Mouse (Mus musculus): ENCODE measurements around the gene Mesd.
A peak's percentile ranks its signal among the peaks of the same experiment; 100 is the strongest.
"Not testable (repeated sequence)": the region's sequence is repeated elsewhere in the genome, so short reads cannot be mapped to it uniquely, and the experiment has no call there.

The Mesd gene

GRCm38 (mm10) chr7:83878676-83879448 is 5.4 kb upstream of the Mesd start:
- no peak for DNase-seq (ENCODE audit: low spot score)

DNA sequence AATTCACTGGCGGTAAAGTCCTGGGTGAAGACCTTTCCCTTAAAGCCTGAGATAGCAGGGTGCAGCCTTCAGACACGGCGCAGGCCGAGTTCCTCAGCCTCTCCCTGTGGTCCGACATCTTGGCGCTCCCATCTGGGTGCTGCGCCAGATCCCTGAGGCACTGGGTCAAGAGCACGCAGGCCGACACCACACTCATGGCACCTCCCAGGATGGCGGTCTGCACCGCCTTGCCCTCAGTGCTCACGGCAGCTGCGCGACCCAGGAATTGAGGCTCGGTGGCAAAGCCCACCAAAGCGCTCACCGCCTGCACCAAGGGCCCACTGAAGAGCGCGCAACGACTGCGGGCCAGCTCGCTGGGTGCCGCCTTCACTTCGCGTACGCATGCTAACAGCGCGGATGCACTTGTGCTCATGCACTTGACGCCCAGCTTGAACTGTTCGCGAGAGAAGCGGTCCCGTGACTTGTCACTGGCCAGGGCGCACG is 2.1 kb upstream of the Mesd start:
- DNase-seq (ENCODE audit: low spot score) = no peak

GRCm38 (mm10) chr7:83882633-83883275 is 1.5 kb upstream of the Mesd start:
- peak; percentile 73 for DNase-seq (ENCODE audit: low spot score)

DNA sequence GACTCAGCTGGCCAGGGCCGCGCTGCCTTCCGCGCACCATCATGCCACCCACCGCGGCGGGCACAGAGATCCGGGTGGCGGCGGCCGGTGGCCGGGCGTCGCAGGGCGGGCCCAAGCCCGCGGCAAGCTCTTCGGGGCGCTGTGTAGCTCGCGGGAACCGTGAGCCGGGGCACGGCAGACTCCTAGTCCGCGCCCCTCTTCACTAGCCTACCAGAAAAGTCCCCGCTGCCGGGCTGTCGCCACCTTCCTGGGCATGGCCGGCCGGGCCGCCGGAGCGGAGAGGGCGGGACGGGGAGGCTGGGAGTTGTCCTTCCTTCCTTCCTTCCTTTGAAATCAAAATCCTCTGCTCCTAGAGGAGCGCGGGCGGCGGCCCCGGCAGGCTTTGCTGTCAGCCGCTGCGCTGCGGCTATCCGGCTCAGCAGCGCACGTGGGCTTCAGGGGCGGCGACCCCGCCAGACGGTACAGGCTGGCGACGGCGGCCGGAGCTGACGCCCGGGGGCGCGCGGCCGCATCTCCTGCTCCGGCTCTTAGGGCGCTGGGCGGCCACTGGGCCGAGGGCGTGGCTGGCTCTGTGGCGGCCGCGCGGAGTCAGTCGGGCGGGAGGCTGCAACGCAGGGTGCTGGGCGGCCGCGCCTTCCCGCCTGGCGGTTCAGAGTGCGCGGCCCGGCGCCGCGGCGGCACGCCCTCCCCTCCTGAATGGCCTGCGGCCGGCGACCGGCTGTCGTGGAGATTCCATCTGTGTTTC is 818 bp upstream of the Mesd start:
- peak; percentile 77 for DNase-seq (ENCODE audit: low spot score)

DNA sequence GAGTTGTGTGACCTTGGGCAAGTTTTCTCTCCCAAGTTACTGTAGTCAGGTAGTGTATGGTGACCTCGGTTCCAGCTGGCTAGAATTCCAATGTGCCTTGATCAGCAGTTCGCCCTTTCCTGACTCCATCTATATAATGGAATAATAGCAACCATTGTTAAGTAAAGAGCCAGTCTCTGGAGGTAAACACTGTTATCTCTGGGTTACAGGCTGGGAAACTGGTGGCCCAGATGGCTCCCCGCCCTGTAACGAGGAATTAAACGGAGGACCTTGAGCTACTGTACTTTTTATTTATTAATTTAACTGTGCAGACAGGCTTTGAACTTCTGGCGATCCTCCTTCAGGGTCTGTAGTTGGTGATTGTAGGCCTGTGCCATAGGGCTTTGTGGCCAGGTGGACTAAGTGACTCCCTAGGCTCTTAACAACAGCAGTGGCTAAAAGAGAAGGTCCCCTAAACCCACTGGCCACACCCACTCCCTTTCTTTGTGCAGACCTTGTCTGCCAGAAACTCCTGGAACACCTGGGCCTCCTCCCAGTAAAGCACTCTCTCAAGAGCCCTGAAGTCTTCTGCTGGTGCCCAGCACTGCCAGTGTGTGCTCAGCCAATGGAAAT is 761 bp downstream of the Mesd start:
- DNase-seq (ENCODE audit: low spot score) = peak; percentile 15

DNA sequence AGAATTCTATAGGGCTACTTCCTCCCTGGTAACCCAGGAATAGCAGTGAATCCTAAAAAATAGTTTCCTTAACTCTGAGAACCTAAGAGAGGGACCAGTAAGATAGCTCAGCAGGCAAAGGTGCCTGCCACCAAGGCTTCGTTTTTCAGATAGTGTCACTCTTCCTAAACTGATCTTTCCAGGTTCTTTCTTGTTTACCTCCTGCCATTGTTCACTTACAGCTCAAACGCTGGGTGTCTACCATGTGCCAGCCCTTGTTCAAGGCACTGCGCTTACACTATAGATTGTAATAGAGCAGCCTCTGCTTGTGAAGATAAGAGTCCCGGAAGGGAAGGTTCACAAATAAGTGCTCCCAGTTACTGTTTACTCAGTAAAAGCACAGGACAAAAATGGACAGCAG is 1.6 kb downstream of the Mesd start:
- DNase-seq (ENCODE audit: low spot score) = no peak

DNA sequence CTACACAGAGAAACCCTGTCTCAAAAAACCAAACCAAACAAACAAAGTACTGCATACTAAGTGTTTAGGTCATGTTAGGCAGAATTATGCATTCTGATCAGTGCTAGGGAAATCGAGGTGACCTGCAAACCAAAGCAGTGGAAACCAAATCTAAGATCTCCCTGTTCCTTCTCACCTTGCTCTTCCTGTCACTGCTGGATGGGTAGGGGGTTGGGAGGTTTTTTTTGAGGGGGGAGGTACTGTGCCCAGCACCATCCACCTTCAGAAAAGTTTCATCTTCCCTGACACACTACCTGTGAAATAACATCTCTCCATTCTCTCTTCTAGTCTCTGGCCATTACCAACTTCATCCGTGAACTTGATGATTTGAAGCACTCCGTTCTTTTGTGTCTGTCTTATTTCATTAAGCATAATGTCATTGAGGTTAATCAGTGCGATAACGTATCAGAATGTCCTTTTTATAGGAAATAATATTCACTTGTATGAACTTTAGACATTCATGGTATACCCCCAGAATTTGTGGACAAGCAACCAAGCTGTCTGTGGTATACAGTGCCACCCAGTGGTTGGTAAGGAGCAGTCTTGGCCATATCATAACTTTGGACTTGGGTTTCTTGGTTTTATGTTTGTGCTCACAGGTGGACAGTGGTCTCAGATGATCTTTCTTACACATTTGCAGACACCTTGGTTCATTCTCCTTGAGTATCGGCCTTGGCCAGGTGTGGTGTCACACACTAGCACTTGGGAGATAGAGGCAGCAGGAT is 2.3 kb downstream of the Mesd start:
- DNase-seq (ENCODE audit: low spot score) = no peak

DNA sequence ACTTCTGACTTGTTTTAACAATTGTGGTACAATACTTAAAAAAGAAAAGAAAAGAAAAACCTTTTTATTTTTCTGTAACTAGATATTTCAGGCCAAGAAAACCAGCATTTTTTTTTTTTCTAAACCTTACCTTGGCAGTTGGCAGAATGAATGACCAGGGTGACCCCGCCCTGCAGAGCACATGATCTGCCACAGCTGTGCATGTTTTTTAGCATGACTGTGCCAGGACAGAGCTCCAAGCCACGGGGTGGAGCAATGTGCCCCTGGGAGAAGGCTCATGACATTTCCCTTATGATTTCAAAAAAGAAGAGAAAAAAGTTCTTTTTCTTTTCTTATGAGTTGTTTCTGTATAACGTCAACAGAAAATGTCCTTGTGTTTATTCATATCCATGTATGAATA is 5.1 kb downstream of the Mesd start:
- no peak for DNase-seq (ENCODE audit: low spot score)

DNA sequence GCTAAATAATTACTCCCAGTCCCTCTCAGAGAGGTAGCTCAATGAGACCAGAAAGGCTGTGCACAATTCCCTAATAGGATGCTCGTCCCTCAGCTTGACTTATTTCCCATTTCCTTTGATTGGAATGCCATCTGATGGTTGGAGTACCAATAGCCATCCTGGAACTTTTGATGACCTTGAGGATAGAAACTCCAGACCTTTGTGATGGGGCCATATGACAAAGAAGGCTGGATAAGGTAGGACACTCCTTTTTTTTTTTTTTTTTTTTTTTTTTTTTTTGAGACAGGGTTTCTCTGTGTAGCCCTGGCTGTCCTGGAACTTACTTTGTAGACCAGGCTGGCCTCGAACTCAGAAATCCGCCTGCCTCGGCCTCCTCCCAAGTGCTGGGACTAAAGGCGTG is 5.7 kb downstream of the Mesd start:
- not testable (repeated sequence) for DNase-seq (ENCODE audit: low spot score)

- DNase-seq (ENCODE audit: low spot score) = peak; percentile 100
These were observed 7.4 kb downstream of the Mesd start for GRCm38 (mm10) chr7:83891433-83892332.

DNA sequence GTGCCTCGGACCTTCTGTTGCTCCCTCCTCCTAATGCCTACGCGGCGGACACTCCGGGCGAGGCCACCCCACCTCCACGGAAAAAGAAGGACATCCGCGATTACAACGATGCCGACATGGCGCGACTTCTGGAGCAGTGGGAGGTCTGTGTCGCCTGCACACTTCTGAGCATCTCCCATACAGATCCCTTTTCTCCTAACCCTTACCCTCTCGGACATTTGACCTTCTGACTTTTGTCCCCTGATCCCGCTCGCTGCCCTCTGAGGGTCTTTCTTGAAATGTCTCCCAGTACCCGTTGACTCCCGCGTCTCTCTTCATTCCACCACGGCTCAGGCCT is 8.0 kb downstream of the Mesd start:
- no peak for DNase-seq (ENCODE audit: low spot score)

DNA sequence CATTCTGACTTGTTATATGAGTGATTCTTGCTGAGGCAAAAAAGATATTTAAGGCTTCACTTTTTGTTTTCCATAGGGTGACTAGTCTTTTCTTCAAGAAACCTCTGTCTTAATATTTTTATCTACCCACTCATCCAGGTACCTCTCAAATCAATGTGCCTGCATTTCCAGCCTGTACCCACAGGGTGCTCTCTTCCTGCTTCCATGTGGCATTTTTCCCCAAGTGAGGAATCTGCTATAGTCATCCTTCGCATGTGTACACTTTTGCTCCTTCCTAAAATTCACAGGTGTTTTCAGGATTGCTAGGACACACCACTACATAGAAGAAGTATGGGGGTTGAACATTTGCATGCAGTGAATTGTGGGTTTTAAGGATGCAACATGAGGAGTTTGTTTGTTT is 10.1 kb downstream of the Mesd start:
- DNase-seq (ENCODE audit: low spot score) = no peak

GRCm38 (mm10) chr7:83896077-83896740 is 11.9 kb downstream of the Mesd start:
- DNase-seq (ENCODE audit: low spot score) = no peak

DNA sequence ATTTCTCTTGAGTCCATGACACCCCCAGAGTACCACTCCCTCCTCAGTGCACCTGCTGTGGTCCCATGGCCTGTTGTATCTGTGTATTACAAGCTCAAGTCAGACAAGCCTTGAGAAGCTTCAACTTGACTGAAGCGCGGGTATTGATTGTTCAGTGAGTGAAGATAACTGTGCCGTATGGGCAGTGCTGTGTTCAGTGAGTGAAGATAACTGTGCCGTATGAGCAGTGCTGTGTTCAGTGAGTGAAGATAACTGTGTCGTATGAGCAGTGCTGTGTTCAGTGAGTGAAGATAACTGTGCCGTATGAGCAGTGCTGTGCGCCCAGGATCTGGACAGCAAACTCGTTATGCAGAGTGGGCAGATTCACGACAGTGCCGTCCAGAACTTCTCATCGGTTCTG is 14.0 kb downstream of the Mesd start:
- no peak for DNase-seq (ENCODE audit: low spot score)

- no peak for DNase-seq (ENCODE audit: low spot score)
These were observed 16.3 kb downstream of the Mesd start for GRCm38 (mm10) chr7:83900519-83900918.

- DNase-seq (ENCODE audit: low spot score) = no peak
These were observed 17.2 kb downstream of the Mesd start for GRCm38 (mm10) chr7:83901425-83901824.

DNA sequence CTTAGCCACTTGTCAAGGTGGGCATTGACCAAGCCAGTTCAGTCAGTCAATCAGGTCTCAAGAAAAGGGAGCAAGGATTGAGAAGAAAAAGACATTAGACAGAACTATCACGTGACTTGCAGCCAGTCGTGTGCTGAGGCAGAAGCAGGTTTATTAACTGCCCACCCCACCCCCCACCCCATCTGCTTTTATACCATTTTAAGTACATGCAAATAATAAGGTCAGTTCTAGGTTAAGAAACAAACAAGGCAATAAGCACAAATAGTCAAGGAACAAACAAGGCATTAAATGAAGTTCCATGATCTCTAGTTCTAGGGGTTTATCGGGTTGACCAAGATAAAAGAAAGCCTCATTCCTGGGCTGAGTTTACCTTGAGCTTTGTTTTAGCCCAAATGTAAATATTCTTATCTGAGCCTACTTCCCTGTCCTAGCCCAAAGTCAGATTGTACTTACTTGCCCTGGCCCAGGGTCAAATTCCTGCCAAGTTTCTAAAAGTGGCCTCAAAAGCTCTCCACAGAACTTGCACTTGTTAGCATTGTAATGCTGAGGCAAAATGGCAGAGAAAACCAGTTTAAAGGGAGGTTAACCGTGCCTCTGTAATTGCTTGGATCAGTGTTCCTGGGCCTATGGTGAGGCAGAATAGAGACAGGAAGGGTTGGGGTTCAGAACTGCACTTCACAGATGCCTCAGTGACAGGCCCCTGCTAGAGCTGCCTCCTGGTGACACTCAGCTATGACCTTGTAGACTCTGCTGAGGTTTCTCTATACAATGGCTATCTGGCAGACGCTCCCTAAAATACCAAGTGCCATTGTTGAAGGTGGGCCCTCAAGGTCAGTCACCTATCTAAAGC is 18.3 kb downstream of the Mesd start:
- DNase-seq (ENCODE audit: low spot score) = no peak

- no peak for DNase-seq (ENCODE audit: low spot score)
These were observed 20.6 kb downstream of the Mesd start for GRCm38 (mm10) chr7:83904831-83905230.

DNA sequence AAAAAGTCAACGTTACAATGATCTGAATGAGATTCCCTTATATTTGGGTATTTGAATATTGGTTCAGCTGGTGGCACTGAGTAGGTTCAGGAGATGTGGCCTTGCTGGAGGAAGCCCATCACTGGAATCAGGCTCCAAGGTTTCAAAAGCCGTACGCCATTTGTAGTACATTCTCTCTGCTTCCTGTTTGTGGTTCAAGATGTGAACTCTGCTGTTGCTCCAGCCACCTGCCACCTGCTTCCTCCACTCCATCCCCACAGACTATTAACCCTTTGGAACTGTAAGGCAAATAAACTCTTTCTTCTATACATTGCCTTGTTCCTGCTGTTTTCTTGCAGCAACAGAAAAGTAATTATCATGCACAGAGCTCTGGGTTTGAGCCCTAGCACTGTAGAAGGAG is 27.6 kb downstream of the Mesd start:
- no peak for DNase-seq (ENCODE audit: low spot score)

Measured in testis, postnatal 14 days (tissue).